Mouse (Mus musculus) fibroblast of lung, adult 2 months (primary cell): Measurements from ENCODE around the gene Ano7.

Experiments
- DNase-seq: peaks from one replicate; pipeline ENCODE4 v3.0.0-alpha.2; 2011; ENCODE audit warnings: low read depth

Ano7 gene

GRCm38 (mm10) chr1:93373665-93374064 is at the start of gene Ano7:
TSS of gene Ano7 (plus strand) at chr1:93373930.
- no peak for DNase-seq

DNA sequence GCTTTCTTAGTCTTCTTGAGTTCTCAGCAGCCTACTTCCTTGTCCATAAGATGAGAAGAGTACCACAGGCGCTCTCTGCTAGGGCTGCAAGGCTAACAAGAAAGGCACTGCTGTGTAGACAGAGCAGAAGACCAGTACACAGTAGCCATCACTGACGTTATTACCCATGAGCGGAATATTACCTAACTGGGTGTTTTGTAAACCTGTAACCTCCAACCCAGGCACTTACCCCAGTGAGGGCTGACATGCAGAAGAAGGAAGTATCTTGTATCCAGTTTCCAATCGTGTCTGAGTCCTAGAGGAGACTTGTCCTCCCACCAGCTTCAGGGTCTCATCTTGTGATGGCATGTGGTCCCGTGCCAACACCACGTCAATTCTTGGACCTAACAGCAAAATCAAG is 49.8 kb upstream of the Ano7 start:
- no peak for DNase-seq

- no peak for DNase-seq
Observed at GRCm38 (mm10) chr1:93326446-93326845, 47.3 kb upstream of the Ano7 start.

- DNase-seq: no peak
Observed at GRCm38 (mm10) chr1:93334621-93335020, 39.1 kb upstream of the Ano7 start.

- DNase-seq: peak; percentile 88
Observed at GRCm38 (mm10) chr1:93342648-93343503, 30.9 kb upstream of the Ano7 start, which contains the start of the genes Ppp1r7 and Pask. TSS of gene Ppp1r7 (plus strand) at chr1:93342854. TSS of gene Pask (minus strand) at chr1:93343482.

DNA sequence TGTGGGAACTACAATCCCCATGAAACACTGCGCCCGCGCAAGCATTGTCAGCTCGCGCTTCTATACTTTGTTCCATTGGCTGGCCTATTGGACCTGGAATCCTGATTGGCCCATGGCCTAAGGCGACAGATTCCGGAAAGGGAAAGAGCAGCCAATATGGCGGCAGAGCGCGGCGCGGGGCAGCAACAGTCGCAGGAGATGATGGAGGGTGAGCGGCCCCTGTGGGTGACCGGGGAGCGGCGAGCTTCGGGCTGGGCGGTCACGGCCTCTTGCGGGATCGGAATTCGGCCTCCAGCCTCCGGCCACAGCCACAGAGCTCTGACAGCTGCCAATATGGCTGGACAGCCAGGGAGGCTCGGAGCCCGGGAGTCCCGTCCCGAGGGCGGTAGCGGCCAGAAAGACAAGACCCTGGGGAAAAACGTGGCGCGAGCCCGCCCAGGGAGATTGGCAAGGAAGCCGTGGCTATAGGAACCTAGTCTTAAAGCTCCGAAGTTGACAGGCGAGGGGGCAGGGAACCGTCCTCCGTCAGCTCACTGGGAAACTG is 30.2 kb upstream of the Ano7 start:
- DNase-seq: peak; percentile 91

DNA sequence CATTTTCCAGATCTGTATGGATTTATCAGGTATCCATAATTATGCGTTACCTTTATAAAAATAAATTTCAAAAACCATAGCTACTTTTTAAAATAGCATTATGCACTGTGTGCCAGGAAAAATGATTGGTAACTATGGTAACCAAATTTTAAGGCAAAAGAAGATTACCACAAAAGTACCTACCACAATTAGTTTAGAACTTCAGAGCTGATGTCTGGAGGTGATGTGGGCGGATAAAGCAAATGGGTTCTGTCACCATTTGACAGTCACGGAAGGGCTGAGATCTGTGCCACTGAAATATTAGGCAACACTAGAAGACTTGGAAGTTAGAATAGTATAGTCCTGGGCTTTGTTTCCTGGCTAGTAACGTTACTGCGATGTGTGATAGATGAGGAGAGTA is 26.6 kb upstream of the Ano7 start:
- DNase-seq: no peak

DNA sequence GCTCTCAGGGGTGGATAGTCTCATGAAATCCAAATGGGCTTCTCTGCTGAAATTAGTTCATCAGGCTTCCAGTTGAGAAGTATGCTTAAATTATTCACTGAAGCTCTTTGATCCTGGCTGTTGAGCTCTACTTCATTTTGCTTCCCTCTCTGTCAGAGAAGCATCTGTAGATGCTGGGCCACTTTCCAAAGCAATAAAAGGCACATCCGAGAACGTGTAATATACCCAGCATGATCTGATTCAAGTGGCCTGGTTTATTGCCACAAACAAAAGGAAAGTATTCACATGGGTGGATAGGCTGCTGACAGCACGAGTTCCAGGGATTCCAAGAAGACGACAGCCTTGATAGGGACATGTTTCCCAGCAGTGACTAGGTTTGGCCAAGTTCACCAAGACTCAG is 24.0 kb upstream of the Ano7 start:
- no peak for DNase-seq

DNA sequence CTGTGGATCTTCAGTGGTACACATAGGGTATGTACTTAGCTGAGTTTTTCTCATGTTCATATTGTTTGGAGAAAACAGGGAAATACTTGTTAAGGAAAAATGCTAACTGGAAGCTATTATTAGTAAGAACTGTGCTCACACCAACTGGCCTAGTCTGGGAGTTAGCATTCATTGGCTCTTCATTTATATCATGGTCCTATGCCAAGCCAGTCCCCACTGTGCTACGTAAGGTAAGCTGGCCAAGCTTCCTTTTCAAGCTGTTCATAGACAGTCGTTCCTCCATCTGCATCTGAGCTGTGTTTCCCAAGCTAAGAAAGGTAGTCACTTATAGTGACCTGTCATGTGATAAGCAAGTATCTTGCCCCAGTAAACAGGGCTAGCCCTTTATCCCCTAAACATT is 21.0 kb upstream of the Ano7 start:
- no peak for DNase-seq

DNA sequence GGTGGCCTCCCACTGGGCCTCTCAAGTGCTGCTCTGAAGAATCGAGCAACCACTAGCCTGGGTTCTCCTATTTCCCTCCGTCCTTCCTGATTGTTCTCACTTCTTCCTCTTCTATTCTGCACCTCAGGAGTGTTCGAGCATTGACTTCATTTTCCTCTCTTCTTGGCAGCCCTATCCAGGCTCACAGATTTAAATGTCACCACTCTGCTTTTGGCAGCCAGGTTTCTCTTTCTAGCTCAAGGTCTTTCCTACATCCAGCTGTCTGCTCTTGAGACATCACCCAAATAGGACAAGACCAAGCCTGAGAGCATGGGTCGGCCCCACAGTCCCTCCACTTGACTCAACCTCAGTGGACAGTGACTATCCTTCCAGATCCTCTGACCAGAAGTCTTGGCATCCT is 11.1 kb upstream of the Ano7 start:
- no peak for DNase-seq

DNA sequence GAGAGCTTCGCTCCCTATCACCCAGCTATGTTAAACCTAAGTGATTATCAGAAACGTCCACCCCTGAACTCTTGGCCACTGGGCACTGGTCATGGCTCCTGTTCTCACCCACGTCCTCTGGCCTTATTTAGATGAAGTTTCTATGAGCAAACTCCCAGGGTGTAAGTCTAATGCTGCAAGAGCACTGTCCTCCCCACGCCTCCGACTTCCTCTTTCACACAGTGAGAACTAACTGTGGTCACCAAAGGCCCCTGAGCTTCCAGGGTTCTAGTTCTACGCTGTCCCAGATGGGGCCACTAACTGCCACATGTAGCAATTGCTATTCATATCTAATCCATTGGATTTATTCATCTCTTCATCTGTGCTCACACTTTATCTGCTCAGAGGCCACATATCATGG is 8.1 kb upstream of the Ano7 start:
- DNase-seq: no peak

- DNase-seq: no peak
Observed at GRCm38 (mm10) chr1:93377307-93377706, 3.6 kb downstream of the Ano7 start.

DNA sequence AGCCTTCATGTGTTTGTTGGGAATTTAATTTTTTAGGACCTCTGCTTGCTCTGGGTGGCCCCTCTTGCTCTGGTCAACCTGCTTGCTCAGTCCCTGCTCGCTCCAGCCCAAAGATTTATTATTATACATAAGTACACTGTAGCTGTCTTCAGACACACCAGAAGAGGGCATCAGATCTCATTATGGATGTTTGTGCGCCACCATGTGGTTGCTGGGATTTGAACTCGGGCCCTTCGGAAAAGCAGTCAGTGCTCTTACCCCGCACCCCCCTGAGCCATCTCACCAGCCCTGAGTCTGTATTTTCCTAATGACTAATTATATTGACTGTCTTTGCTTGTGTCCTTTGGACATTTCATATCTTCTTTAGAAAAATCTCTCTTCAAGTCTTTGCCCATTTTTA is 5.4 kb downstream of the Ano7 start:
- DNase-seq: no peak

- DNase-seq: no peak
Observed at GRCm38 (mm10) chr1:93387198-93387597, 13.5 kb downstream of the Ano7 start.

GRCm38 (mm10) chr1:93388906-93389305 is 15.2 kb downstream of the Ano7 start:
- no peak for DNase-seq

- DNase-seq: no peak
Observed at GRCm38 (mm10) chr1:93401191-93402052, 27.7 kb downstream of the Ano7 start.

DNA sequence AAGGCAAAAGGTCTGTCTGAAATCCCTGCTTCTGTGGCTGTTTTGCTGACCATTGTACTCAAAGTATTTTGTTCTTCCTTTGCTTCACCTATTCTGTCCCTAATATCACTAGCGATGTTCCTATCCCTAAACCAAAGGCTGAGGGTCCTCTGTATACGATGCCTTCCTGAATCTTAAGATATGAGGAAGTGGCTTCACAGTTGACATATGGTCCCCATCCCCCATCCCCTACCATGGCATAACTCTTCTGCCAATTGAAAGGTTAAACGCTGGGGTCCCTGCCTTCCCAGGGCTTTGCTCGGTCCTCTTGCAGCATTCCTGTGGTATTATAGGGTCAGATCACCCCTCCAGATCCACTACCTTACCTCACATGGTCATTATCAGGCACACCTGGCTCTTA is 29.7 kb downstream of the Ano7 start:
- no peak for DNase-seq

GRCm38 (mm10) chr1:93432087-93432486 is 58.4 kb downstream of the Ano7 start:
- DNase-seq: no peak

- DNase-seq: no peak
Observed at GRCm38 (mm10) chr1:93439321-93439720, 65.6 kb downstream of the Ano7 start.

DNA sequence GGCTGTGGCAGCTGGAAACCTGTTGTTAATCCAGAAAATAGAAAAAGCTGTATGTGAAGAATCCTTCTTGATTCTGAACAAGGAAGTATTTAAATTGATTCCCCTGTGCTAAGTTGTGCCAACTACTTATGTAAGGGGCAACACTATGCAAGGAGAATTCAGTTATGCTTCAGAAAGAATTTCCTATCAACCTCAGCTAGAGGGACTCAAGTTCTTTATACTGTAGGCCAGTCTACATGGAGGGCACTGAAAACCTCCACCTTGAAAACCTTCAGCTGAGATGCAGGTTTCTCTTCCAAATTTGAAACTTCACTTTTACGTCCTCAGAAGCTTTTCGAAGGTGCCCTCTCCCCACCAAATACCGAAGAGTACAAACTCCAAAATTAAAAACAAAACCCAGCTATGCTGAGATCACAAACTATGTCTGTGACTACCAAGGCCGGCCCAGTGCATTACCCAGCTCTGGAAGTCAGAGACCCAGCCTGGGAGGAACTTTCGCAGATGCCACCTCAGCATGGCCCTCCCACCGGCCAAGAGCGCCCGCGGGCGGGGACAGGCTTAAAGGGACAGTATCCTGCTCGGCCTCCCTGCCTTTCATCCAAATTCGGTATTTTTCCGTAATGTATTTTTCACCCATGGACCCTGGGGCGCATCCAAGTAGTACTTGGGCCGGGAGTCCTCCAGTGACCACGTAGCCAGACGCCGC is 70.8 kb downstream of the Ano7 start:
- DNase-seq: peak; percentile 44

- DNase-seq: peak; percentile 26
Observed at GRCm38 (mm10) chr1:93445111-93445821, 71.5 kb downstream of the Ano7 start.

GRCm38 (mm10) chr1:93445822-93446162 is 72.1 kb downstream of the Ano7 start:
- DNase-seq: no peak
